Mouse (Mus musculus): Measurements from ENCODE around the gene Ahdc1. TPM values are rescaled to one million over a fixed set of nuclear protein-coding genes. Genes with fewer than 3 reads are reported as not detected.

Gene Ahdc1
- polyA plus RNA-seq, 1 experiment from 2014 or later = 10.5 TPM

DNA sequence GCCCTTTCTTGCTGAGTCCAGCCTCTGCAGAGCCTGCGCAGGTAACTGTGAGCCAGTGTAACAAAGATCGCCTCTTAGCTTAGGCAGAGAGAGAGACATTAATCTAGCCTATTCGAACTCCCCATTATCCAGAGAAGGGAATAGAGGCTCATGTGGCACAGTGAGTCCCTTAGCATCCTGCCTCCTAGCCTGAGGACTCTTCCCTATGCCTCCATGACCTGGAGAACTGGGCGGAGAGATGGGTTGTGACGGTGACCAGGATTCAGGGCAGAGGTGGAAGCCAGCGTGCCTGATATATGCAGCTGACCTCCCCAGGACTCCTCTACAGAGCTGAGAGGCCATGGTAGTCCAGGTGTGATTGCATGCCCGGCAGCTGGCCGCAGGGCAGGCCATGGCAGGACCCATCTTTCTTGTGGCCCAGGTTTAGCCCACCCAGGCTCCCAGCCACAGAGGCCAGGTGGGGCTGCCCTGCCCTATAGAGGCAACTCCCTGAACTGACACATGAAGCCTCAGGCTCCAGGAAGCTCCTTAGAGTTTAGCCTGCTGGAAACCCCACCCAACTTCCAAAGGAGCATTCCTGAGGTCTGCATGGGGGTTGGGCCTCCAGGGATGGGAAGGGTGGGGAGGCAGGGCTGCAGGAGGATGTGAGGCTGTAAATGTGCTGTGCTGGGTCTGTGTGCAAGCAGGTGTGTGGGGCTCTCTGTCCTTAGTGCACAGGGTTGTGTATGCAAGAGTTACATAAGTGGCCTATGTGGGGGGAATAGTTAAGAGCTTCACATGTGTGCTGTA, 44.3 kb downstream of the Ahdc1 start:
- 59% methylated on average over 8 of the region's 8 CpGs for WGBS
- peak overlapping the region; percentile 41; the same call in 1 of the 2 replicates for H3K4me2 ChIP-seq (ENCODE audit: low read depth, severe bottlenecking)

DNA sequence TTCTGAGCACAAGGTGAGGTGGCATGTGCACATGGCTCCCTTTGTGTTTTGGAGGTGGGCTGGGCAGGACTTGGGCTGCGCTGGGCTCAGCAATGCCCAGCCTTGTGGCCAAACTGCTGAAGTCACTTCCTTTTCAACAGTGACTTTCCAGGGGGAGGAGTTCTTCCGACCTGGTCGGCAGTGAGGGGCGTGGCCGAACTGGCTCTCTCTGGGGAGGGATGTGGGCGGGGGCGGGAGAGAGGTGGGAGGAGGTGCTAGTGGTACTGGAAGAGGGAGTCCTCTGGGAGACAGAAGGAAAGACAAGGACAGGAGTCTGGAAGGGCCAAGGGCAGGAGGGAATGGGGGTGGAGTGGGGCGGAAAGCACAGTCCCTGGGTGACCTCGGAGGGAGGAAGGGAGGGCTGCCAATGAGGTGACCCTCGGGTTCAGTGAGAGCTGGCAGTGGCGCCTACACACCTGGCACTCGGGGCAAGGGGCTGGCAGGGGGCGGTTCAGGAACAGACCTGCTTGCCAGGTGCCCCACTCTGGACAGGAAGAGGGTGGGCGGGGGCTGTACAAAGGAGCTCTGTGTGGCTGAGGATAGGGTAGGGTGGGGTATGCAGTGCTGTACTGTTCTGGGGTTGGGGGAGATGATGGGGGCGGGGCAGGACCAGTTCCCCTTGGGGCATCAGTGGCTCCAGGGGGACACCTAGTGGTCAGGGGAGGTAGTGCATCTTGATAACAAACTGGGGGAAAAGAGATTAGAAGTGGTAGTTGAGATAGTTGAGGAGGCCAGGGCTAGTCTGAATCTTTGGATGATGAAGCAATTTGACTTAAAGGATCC, 45.2 kb downstream of the Ahdc1 start:
- Histone ChIP-seq H3K27ac (replicated peaks; ENCODE audit: low read depth, low read length) (peak overlapping the region; percentile 75), H3K4me3 (ENCODE audit: low read depth, low read length) (0 out of 2 replicates have a peak overlapping the region, but pooled peaks have one; percentile 5), H3K27me3 (ENCODE audit: control insufficient read depth, insufficient read depth, low read length) (no peaks in the 10 kb centered on the region), H3K9ac (ENCODE audit: low read length) (no peak overlapping the region), H3K36me3 (ENCODE audit: control insufficient read depth, insufficient read depth, low read length) (peaks cover 15% of the 10 kb centered on the region), H3K4me2 (ENCODE audit: low read depth, severe bottlenecking) (peak overlapping the region; percentile 41), H3K9me3 (ENCODE audit: control insufficient read depth, low read length) (no peaks in the 10 kb centered on the region), H3K4me1 (ENCODE audit: control insufficient read depth, insufficient read depth, low read length) (peaks cover 61% of the 10 kb centered on the region)
- peak; percentile 78 for ATAC-seq (ENCODE audit: insufficient number of reproducible peaks, low FRiP score, low TSS enrichment, low read depth)
- peak; percentile 90 for DNase-seq (ENCODE audit: low spot score)
- 1% methylated on average over 15 of the region's 15 CpGs for WGBS

More for the DNA sequence above, 44.3 kb downstream of the Ahdc1 start:
- no peaks in the 10 kb centered on the region for H3K9me3 ChIP-seq (ENCODE audit: control insufficient read depth, low read length)
- H3K36me3 ChIP-seq (ENCODE audit: control insufficient read depth, insufficient read depth, low read length) = peaks cover 7% of the 10 kb centered on the region
- H3K27ac ChIP-seq (replicated peaks; ENCODE audit: low read depth, low read length) = peak overlapping the region; percentile 75
- H3K4me3 ChIP-seq (ENCODE audit: low read depth, low read length) = no peak overlapping the region
- H3K27me3 ChIP-seq (ENCODE audit: control insufficient read depth, insufficient read depth, low read length) = no peaks in the 10 kb centered on the region
- ATAC-seq (ENCODE audit: insufficient number of reproducible peaks, low FRiP score, low TSS enrichment, low read depth) (no peak; the same call in 1 of the 2 replicates), DNase-seq (ENCODE audit: low spot score) (peak; percentile 46)
- peaks cover 70% of the 10 kb centered on the region for H3K4me1 ChIP-seq (ENCODE audit: control insufficient read depth, insufficient read depth, low read length)
- H3K9ac ChIP-seq (ENCODE audit: low read length) = peak overlapping the region; percentile 9; the same call in 1 of the 2 replicates

DNA sequence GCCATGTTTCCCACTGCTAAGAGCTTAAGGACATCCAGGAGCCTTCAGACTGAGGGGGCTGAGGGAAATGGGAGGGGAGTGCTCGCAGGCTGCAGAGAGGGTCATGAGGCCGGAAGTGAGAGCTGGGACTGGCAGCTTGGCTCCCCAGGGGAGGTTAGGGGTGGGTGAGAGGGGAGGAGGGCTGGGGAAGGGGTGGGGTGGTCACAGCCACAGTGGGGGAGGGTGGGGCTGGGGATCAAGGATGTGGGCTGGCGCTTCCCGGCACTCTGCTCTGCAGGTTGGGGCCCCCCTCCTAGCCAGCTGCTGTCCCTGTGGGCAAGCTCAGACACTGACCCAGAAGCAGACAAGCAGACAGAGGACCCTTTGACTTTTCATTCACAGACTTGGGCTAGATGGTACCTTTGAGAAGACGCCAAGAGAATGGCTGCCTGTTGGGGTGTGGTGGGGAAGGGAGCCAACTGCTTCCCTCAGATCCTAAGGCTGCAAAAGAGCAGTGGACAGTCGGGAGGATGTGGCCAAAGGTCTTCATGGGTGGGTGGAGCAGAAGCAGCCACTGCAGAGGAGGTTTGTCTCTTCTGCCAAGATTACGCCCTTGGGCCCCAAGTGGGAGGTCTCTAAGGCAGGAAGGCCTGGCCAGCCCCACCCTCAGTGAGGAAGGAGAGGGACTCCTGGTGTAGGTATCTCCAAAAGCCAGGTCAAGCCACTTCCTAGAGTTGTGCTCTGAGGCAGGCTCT, 46.5 kb downstream of the Ahdc1 start:
- H3K9me3 ChIP-seq (ENCODE audit: control insufficient read depth, low read length) = no peaks in the 10 kb centered on the region
- DNase-seq (ENCODE audit: low spot score) (no peak), ATAC-seq (ENCODE audit: insufficient number of reproducible peaks, low FRiP score, low TSS enrichment, low read depth) (no peak)
- H3K27ac ChIP-seq (replicated peaks; ENCODE audit: low read depth, low read length) = peak overlapping the region; percentile 4; the same call in 1 of the 2 replicates
- no peak overlapping the region for H3K9ac ChIP-seq (ENCODE audit: low read length)
- peaks cover 48% of the 10 kb centered on the region for H3K4me1 ChIP-seq (ENCODE audit: control insufficient read depth, insufficient read depth, low read length)
- H3K36me3 ChIP-seq (ENCODE audit: control insufficient read depth, insufficient read depth, low read length) = peaks cover 27% of the 10 kb centered on the region
- WGBS = 20% methylated on average over 7 of the region's 7 CpGs
- H3K27me3 ChIP-seq (ENCODE audit: control insufficient read depth, insufficient read depth, low read length) = no peaks in the 10 kb centered on the region
- H3K4me2 ChIP-seq (ENCODE audit: low read depth, severe bottlenecking) = no peak overlapping the region
- H3K4me3 ChIP-seq (ENCODE audit: low read depth, low read length) = no peak overlapping the region

DNA sequence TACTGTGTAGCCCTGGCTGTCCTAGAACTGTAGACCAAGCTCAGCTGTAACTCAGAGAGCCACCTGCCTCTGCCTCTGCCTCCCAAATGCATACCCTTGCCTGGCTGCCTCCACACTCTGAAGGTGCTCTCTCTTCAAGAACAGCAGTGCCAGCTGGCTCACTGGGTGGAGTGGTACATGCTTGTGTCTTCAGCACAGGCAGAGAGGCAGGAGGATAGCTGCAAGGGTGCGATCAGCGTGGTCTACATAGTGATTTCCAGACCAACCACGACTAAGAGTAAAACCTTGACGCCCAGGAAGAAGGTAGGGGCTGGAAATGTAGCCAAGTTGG, 47.0 kb downstream of the Ahdc1 start:
- Histone ChIP-seq H3K27me3 (ENCODE audit: control insufficient read depth, insufficient read depth, low read length) (no peaks in the 10 kb centered on the region), H3K9me3 (ENCODE audit: control insufficient read depth, low read length) (no peaks in the 10 kb centered on the region), H3K4me2 (ENCODE audit: low read depth, severe bottlenecking) (no peak overlapping the region), H3K4me3 (ENCODE audit: low read depth, low read length) (no peak overlapping the region), H3K36me3 (ENCODE audit: control insufficient read depth, insufficient read depth, low read length) (peaks cover 32% of the 10 kb centered on the region), H3K27ac (replicated peaks; ENCODE audit: low read depth, low read length) (no peak overlapping the region; the same call in 1 of the 2 replicates), H3K9ac (ENCODE audit: low read length) (no peak overlapping the region), H3K4me1 (ENCODE audit: control insufficient read depth, insufficient read depth, low read length) (peaks cover 43% of the 10 kb centered on the region)
- WGBS = 82% methylated on average over 4 of the region's 4 CpGs
- no peak for DNase-seq (ENCODE audit: low spot score)
- ATAC-seq (ENCODE audit: insufficient number of reproducible peaks, low FRiP score, low TSS enrichment, low read depth) = no peak

DNA sequence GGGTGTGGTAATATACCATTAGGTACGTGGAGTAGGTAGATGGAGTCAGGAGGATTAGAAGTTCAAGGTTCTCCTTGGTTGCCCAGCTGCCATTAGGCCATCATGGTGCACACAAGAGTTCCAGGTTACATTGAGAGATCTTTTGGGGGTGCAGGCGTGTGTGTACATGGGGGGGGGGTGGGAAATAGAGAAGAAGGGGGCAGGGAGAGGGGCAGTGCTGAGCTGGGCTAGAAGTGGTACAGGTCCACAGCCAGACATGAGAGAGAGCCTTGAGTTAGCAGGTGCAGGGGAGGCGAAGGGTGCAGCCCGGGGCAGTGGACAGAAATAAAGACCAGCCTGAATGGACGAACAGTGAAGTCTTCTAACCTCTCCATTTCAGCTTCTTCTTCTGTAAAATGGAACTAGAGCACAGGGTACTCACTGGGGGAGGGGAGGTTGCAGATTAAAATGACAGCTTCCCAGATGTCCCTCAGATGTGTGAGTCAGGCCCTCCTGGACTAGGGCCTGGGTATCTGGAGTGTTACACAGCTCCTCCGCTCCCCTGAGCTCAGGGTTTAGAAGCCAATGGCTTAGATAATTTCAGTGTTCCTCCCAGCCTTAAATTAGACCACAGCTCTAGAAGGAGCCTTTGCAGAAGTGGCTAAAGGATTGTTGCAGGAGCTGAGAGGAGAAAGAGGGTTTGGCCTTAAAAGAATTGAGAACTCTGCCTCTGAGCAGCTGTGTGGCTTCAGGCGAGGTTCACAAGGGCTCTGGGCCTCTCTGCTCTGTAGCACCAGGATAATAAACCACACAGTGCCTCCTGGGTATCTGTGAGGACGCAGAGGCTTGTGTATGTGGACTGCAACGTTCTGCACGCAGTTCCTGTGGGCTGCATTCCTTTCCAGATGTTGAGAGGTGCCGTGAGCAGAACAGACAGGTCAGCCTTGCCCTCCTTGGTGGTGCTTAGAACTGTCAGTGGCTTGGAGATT, 47.7 kb downstream of the Ahdc1 start:
- H3K4me2 ChIP-seq (ENCODE audit: low read depth, severe bottlenecking) = no peak overlapping the region
- no peaks in the 10 kb centered on the region for H3K9me3 ChIP-seq (ENCODE audit: control insufficient read depth, low read length)
- no peak for DNase-seq (ENCODE audit: low spot score)
- no peaks in the 10 kb centered on the region for H3K27me3 ChIP-seq (ENCODE audit: control insufficient read depth, insufficient read depth, low read length)
- H3K27ac ChIP-seq (replicated peaks; ENCODE audit: low read depth, low read length) = 0 out of 2 replicates have a peak overlapping the region, but pooled peaks have one; percentile 14
- peaks cover 36% of the 10 kb centered on the region for H3K4me1 ChIP-seq (ENCODE audit: control insufficient read depth, insufficient read depth, low read length)
- no peak overlapping the region for H3K9ac ChIP-seq (ENCODE audit: low read length)
- H3K36me3 ChIP-seq (ENCODE audit: control insufficient read depth, insufficient read depth, low read length) = peaks cover 37% of the 10 kb centered on the region
- 53% methylated on average over 11 of the region's 11 CpGs for WGBS
- no peak overlapping the region for H3K4me3 ChIP-seq (ENCODE audit: low read depth, low read length)
- ATAC-seq (ENCODE audit: insufficient number of reproducible peaks, low FRiP score, low TSS enrichment, low read depth) = no peak

DNA sequence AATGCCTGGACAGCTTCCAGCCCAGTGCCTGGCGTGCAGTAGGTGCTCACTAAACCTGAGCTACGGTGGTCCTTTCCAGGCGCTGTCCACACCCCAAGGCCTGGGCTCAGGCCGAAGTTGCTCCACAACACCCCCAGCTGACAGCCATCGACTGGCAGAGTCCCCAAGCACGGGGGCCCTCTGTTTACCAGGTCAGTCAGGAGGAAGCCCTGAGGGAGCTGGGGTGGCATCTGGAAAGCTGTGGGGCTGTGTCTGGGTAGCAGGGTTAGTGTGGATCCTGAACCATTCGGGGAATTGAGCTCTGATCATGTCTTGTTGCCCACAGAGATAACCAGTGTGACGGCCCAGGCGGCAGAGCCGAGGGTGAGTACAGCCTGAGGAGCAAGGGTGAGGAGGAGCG, 49.6 kb downstream of the Ahdc1 start:
- H3K9ac ChIP-seq (ENCODE audit: low read length) = no peak overlapping the region
- peaks cover 25% of the 10 kb centered on the region for H3K4me1 ChIP-seq (ENCODE audit: control insufficient read depth, insufficient read depth, low read length)
- ATAC-seq (ENCODE audit: insufficient number of reproducible peaks, low FRiP score, low TSS enrichment, low read depth) = no peak
- H3K4me3 ChIP-seq (ENCODE audit: low read depth, low read length) = no peak overlapping the region
- DNase-seq (ENCODE audit: low spot score) = no peak
- H3K4me2 ChIP-seq (ENCODE audit: low read depth, severe bottlenecking) = no peak overlapping the region
- H3K9me3 ChIP-seq (ENCODE audit: control insufficient read depth, low read length) = no peaks in the 10 kb centered on the region
- WGBS = 95% methylated on average over 11 of the region's 11 CpGs
- no peak overlapping the region for H3K27ac ChIP-seq (replicated peaks; ENCODE audit: low read depth, low read length)
- H3K36me3 ChIP-seq (ENCODE audit: control insufficient read depth, insufficient read depth, low read length) = peaks cover 53% of the 10 kb centered on the region
- no peaks in the 10 kb centered on the region for H3K27me3 ChIP-seq (ENCODE audit: control insufficient read depth, insufficient read depth, low read length)

DNA sequence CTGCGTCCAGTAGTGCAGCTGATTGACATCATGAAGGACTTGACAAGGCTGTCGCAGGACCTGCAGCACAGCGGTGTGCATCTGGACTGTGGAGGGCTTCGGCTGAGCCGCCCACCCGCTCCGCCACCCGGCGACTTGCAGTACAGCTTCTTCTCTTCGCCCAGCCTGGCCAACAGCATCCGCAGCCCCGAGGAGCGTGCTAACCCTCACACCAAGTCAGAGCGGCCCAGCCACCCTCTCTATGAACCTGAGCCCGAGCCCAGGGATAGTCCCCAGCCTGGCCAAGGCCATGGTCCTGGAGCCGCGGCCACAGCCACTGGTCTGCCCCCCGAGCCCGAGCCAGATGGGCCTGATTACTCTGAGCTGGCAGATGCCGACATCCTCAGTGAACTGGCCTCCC, 50.7 kb downstream of the Ahdc1 start:
- H3K27me3 ChIP-seq (ENCODE audit: control insufficient read depth, insufficient read depth, low read length) = no peaks in the 10 kb centered on the region
- H3K9ac ChIP-seq (ENCODE audit: low read length) = no peak overlapping the region
- ATAC-seq (ENCODE audit: insufficient number of reproducible peaks, low FRiP score, low TSS enrichment, low read depth) = no peak
- H3K36me3 ChIP-seq (ENCODE audit: control insufficient read depth, insufficient read depth, low read length) = peaks cover 59% of the 10 kb centered on the region
- H3K4me1 ChIP-seq (ENCODE audit: control insufficient read depth, insufficient read depth, low read length) = peaks cover 17% of the 10 kb centered on the region
- H3K4me2 ChIP-seq (ENCODE audit: low read depth, severe bottlenecking) = no peak overlapping the region
- H3K9me3 ChIP-seq (ENCODE audit: control insufficient read depth, low read length) = no peaks in the 10 kb centered on the region
- DNase-seq (ENCODE audit: low spot score) = no peak
- WGBS = 89% methylated on average over 20 of the region's 20 CpGs
- H3K27ac ChIP-seq (replicated peaks; ENCODE audit: low read depth, low read length) = no peak overlapping the region
- no peak overlapping the region for H3K4me3 ChIP-seq (ENCODE audit: low read depth, low read length)

Data from limb, embryonic 11.5 days (tissue).